Mouse (Mus musculus): ENCODE measurements around the gene Dlg1.

The Dlg1 gene

GRCm38 (mm10) chr16:31740271-31740670 is 77.0 kb downstream of the Dlg1 start:
- peak; percentile 55 to 74 for DNase-seq

- DNase-seq = peak in 1 of 2 experiments; percentile 46
These were observed 77.5 kb downstream of the Dlg1 start for GRCm38 (mm10) chr16:31740704-31741103.

GRCm38 (mm10) chr16:31750526-31750925 is 87.3 kb downstream of the Dlg1 start:
- peak in 1 of 2 experiments; percentile 22 for DNase-seq

- DNase-seq = no peak
These were observed 91.2 kb downstream of the Dlg1 start for GRCm38 (mm10) chr16:31754172-31755025.

- DNase-seq = no peak
These were observed 91.8 kb downstream of the Dlg1 start for GRCm38 (mm10) chr16:31755053-31755452.

GRCm38 (mm10) chr16:31756436-31756835 is 93.2 kb downstream of the Dlg1 start:
- DNase-seq = no peak

GRCm38 (mm10) chr16:31757606-31758005 is 94.4 kb downstream of the Dlg1 start:
- no peak for DNase-seq

- DNase-seq = no peak
These were observed 96.2 kb downstream of the Dlg1 start for GRCm38 (mm10) chr16:31759416-31759815.

- DNase-seq = no peak
These were observed 103.1 kb downstream of the Dlg1 start for GRCm38 (mm10) chr16:31766298-31766697.

- no peak for DNase-seq
These were observed 103.5 kb downstream of the Dlg1 start for GRCm38 (mm10) chr16:31766715-31767114.

GRCm38 (mm10) chr16:31775924-31776323 is 112.7 kb downstream of the Dlg1 start:
- no peak for DNase-seq

GRCm38 (mm10) chr16:31781015-31781414 is 117.8 kb downstream of the Dlg1 start:
- DNase-seq = peak in 1 of 2 experiments; percentile 7

- DNase-seq = no peak
These were observed 126.8 kb downstream of the Dlg1 start for GRCm38 (mm10) chr16:31790056-31790455.

- DNase-seq = no peak
These were observed 140.4 kb downstream of the Dlg1 start for GRCm38 (mm10) chr16:31803644-31804043.

GRCm38 (mm10) chr16:31826049-31826448 is 162.8 kb downstream of the Dlg1 start:
- DNase-seq = no peak

- peak in 1 of 2 experiments; percentile 23 for DNase-seq
These were observed 167.5 kb downstream of the Dlg1 start for GRCm38 (mm10) chr16:31830726-31831125.

- no peak for DNase-seq
These were observed 169.6 kb downstream of the Dlg1 start for GRCm38 (mm10) chr16:31832630-31833422.

- no peak for DNase-seq
These were observed 170.9 kb downstream of the Dlg1 start for GRCm38 (mm10) chr16:31834011-31834584.

GRCm38 (mm10) chr16:31834662-31835318 is 171.5 kb downstream of the Dlg1 start:
- no peak for DNase-seq

- DNase-seq = no peak
These were observed 174.1 kb downstream of the Dlg1 start for GRCm38 (mm10) chr16:31837362-31837761.

GRCm38 (mm10) chr16:31844246-31844645 is 181.0 kb downstream of the Dlg1 start:
- no peak for DNase-seq

- DNase-seq = no peak
These were observed 183.5 kb downstream of the Dlg1 start for GRCm38 (mm10) chr16:31846763-31847162.

GRCm38 (mm10) chr16:31863920-31864319 is 200.7 kb downstream of the Dlg1 start:
- DNase-seq = no peak

Measured in kidney, postnatal 25 days (tissue).